Mouse (Mus musculus) kidney, postnatal 14 days (tissue): ENCODE results near the gene Mfap1a.
"Not testable (repeated sequence)": the region's sequence is repeated elsewhere in the genome, so short reads cannot be mapped to it uniquely, and the experiment has no call there.

ENCODE experiments used
- DNase-seq: peaks from one replicate; pipeline ENCODE4 v3.0.0; 2022; ENCODE audit warnings: mixed read lengths

The Mfap1a gene

DNA sequence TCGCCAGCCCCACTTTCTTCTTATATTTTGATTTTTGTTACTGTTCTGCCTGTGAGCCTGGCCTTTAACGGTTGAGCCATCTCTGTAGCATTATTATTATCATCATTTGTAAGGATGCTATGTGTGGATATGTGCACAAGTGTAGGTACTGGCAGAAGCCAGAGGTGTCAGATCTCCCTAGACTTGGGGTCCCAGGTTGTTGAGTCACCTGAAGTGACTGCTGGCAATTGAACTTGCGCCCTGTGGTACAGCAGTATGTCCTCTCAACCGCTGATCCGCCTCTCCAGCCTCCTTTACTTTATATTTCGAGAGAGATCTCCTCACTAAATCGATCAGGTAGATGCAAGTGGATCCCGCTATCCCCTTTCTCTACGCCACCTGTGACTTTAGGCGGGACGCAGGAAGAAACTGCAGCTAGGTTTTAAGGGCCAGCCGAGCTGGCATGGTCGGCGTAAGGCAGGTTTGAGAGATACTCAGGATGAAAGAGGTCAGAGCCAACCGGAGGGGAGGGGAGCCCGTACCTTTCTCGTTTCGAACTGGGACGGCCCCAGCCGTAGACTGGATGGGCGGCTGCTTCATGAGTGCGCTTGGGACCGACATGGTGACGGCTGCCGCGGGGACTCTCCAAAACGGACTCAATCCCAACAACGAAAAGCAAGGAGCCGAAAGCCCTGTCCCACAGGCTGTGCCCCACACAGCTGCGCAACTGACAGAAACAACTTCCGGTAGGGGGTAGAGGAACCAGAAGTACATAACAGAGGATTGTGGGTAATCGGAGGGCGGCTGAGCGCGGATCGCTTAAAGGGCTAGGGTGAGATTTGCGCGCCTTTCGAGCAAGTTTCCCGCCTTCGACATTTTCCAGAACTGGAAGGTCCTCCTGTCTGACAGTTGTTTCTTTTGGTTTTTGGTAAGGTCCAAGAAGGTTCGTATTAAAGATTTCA, at the start of gene Mfap1a, which contains the start of gene Wdr76:
Mfap1a (minus strand) TSS at position 724 of the 941 bp plus-strand sequence.
Wdr76 (plus strand) TSS at position 782 of the 941 bp plus-strand sequence.
- DNase-seq: peak; percentile 90

DNA sequence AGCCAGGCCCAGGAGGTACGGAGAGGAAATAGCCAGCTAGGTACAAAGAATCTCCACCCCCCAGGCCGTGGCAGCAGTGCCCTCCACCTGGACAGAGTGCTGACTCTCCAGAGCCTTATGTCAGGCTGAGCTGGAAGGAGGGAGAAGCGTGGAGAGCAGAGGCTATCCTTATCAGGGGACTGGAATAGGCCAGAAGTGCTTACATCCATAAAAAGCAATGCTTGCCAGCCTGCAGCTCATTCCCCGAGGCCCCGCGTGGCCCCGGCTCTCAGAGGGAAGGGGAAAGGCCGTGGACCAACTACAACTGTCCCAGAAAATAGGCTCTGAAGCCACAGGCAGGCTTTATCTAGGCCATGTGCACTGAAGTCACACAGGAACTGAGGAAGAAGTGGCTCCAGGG, 44.8 kb upstream of the Mfap1a start:
- peak; percentile 6 for DNase-seq

DNA sequence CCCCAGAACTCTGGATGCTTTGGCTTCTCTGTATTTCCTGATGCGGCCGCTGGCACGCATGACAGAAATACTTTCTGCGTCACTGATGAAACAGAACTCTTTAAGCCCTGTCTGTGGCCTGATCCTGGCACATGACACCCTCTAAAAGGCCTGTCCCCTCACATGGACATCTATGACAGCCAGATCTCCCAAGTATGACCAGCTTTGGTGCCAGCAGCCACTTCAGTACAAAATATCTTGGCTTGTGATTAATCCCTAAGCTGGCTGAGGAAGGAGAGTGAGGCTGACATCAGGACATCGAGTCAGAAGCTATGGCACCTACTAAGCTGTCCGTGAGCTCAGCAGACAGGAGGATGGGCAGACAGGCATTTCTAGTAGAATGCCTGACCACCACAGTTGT, 43.2 kb upstream of the Mfap1a start:
- no peak for DNase-seq

DNA sequence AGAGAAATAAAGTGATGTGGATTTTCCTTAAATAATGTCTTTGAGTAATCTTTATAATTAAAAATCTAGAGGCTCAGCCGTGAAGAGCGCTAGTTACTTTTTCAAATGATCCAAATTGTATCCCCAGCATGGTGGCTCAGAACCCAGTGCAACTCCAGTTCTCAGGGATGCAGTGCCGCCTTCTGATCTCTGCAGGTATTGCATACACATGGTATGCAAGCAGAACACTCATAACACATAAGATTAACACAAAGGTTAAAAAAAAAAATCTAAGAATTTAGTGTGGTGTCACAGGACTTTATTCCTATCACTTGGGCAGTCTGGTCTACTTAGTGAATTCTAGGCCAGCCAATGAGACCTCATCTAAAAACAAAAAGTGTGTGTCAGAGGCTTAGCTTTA, 38.4 kb upstream of the Mfap1a start:
- DNase-seq: no peak

- DNase-seq: no peak
These were observed 18.6 kb upstream of the Mfap1a start for GRCm38 (mm10) chr2:121525056-121525455.

- DNase-seq: not testable (repeated sequence)
These were observed 16.4 kb upstream of the Mfap1a start for GRCm38 (mm10) chr2:121522830-121523229.

- DNase-seq: no peak
These were observed 15.5 kb upstream of the Mfap1a start for GRCm38 (mm10) chr2:121522006-121522405.

DNA sequence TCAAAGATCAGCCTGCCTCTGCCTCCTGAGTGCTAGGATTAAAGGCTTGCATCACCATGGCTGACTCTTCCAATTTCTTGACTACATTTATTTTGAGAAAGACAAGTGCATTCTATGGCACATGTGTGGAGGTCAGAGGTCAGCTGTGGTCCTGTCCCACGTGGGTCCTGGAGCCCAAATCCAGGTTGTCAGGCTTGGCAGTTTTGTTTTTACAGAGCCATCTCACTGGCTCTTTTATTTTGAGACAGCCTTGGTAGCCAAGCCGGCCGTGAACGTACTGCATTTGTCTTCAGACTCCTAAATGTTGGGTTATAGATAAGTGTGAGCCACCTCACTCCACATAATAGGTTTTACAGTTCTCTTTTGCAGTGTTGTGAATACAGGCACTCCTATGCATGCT, 12.2 kb upstream of the Mfap1a start:
- not testable (repeated sequence) for DNase-seq

GRCm38 (mm10) chr2:121518106-121518505, 11.6 kb upstream of the Mfap1a start:
- DNase-seq: no peak

- no peak for DNase-seq
These were observed 7.7 kb upstream of the Mfap1a start for GRCm38 (mm10) chr2:121514211-121514610.

DNA sequence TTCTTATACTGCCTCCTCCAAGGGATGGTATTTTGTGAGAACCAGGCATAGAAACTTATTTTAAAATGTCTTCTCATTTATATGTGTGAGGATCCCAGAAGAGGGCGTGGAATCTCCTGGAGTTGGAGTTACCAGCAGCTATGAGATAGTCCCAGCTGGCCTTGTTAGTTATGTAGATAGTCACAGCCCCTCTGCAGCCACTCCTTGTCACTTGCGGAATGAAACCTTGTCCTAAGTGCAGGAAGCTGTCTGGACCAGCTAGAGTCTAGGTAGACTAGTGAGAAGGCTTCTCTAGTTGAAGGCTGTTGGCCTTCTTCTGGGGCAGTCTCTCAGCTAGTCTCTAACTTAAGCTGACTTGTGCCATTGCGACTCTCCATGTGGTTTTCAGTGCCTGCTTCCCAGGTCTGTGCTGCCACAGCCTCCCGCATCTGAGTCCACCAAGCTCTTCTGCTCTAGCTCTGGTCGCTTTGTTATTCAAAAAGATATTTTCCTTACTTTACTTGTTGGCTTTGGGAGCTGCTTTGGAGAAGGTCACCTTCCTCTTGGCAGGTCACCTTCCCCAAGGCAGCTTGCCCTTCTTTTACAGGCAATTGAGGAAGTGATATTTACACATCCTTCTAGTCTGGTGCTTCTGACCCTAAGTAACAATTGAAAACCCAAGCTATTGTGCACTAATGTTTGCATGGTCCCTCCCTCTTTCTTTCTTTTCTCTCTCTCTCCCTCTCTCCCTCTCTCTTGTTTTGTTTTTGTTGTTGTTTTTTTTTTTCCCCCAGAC, 6.7 kb upstream of the Mfap1a start:
- not testable (repeated sequence) for DNase-seq

DNA sequence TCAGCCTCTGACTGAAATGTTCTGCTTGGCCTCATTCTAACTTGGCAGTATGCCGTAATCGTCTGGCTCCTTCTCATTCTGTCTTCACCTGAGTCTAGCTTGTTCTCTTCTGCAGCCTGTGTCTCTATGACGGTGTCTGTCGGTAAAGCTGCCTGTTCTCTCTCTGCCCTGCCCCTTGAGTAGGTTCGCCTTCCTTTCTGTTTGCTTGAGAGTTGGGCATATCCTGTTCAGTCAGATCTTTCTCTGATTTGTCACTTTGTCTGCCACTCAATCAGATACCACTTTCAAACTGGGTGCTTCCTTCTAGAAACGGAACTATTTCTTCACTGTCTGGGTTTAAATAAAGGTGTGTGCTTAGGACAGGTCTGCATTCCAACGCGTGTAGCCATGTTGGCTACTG, 4.9 kb upstream of the Mfap1a start:
- no peak for DNase-seq

DNA sequence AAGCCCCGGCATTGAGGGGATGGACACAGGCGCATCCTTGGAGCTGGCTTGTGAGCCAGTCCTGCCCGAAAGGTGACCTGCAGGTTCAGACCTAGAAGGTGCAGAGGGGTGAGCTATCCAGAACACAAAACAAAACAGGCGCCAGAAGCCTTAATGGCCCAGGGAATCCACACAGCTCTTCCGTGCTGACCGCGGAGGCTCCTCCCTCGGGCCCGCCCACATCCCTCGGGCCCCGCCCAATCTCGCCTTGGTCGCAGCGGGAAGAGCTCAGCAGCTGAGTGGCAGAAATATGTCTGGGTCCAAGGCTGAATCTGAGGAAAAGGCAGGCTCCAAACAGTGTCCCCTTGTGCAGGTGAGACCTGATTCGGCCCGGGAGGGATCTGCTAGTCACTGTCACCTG, 3.1 kb upstream of the Mfap1a start:
- peak; percentile 82 for DNase-seq

- DNase-seq: no peak
These were observed 1.5 kb upstream of the Mfap1a start for GRCm38 (mm10) chr2:121507951-121508330.

DNA sequence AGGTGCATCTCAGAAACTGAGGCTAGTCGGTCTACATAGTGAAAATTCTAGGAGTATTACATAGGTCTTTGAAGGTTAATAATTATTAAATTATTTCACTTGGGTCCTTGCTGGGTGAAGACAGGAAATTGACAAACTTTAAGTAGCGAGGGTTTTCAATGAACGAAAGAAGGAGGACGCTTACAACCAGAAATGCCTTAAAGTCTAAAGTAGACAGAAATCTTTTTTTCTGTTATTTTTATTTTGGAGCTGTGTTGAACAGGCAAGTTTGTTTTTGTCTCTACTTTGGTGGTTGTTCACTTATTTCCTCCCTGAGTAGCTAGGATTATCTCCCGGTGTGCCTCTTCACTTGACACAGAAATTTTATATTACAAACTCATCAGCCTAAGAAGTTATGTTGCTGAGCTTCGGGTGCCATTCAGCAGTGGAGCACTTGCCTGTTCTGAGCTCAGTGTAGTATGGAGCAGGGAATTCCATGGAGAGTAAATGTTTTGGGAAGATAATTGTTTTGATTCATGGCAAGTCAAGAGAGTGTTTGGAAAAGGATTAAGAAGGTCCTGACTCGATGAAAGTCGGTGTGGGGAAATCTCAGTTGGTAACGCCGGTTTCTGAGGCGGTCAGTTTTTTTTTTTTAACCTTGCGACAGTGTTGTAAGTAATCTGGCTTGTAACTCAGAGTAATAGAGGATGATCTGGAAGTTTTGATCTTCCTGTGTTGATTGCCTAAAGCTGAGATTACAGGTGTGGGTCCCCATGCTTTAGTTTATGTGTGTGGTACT, 897 bp upstream of the Mfap1a start:
- DNase-seq: no peak

- DNase-seq: not testable (repeated sequence)
These were observed 4.9 kb downstream of the Mfap1a start for GRCm38 (mm10) chr2:121501550-121501949.

DNA sequence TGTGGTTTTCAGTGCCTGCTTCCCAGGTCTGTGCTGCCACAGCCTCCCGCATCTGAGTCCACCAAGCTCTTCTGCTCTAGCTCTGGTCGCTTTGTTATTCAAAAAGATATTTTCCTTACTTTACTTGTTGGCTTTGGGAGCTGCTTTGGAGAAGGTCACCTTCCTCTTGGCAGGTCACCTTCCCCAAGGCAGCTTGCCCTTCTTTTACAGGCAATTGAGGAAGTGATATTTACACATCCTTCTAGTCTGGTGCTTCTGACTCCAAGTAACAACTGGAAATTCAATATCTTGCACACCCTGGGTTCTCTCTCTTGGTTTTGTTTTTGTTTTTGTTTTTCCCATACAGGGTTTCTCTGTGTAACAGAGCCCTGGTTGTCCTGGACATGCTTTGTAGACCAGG, 22.1 kb downstream of the Mfap1a start:
- not testable (repeated sequence) for DNase-seq

GRCm38 (mm10) chr2:121483576-121483975, 22.9 kb downstream of the Mfap1a start:
- no peak for DNase-seq

GRCm38 (mm10) chr2:121480916-121481315, 25.5 kb downstream of the Mfap1a start:
- not testable (repeated sequence) for DNase-seq

DNA sequence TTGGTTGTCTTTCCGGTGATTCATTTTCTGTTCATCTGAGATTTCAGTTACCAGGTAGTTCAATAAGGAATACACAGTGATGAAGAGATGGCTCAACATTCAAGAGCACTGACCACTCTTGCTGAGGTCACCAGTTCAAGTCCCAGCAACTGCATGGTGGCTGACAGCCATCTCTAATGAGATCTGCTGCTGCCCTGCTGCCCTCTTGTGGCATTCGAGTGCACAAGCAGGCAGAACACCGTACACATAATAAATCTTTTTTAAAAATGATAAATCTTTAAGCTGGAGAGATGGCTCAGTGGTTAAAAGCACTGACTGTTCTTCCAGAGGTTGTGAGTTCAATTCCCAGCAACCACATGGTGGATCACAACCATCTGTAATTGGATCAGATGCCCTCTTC, 26.0 kb downstream of the Mfap1a start:
- DNase-seq: peak; percentile 17

DNA sequence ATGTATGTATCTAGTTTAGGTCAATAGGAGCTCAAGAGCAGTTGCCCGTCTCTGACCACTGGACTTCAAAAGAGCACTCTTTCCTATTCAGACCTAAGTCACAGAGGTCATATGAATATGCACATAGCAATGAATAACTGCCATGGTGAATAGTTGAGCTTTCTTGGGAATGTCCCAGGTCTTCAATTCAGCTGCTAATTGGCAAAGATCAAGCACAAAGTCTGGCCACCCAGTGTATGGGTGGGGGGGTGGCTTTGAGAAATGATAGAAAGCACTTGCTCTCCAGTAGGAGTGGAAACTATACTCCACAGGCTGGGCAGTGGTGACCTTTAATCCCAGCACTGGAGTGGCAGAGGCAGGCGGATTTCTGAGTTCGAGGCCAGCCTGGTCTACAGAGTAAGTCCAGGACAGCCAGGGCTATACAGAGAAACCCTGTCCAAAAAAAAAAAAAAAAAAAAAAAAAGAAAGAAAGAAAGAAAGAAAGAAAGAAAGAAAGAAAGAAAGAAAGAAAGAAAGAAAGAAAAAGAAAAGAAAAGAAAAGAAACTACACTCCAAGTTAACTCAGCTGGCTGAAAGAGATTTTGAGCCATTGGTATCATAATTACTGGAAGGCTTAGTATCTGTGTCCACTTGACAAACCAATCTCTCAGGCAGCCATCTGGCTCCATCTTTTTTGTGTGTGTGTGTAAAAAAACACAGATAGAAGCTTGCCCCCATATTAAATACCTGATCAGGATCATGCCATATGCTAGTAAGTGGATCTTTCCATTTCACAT, 28.8 kb downstream of the Mfap1a start:
- DNase-seq: no peak

DNA sequence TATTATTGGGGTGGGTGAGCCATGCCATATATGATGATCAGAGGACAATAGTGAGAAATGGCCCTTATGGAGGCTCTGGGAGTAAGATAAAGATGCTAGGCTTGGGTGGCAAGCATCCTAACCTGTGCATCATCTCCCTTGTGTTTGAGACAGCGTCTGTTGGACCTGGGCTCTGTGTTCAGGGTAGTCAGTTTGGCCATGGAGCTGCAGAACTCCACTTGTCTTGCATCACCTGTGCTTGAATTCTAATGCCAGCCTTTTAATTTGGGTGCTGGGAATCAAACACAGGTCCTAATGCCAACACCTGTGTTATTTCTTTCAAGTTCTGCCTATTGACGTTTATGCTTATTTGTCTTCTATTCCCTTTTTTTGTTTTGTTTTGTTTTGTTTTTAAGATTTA, 31.2 kb downstream of the Mfap1a start:
- DNase-seq: not testable (repeated sequence)
